Mouse (Mus musculus): ENCODE measurements around the gene Stk33.

- TF ChIP-seq E2F4 (IDR thresholded peaks at IDR 0.05; ENCODE audit: borderline replicate concordance, low read depth, low read length): no peak
- no peak for TF ChIP-seq POLR2A (IDR thresholded peaks at IDR 0.05; ENCODE audit: control insufficient read depth in 1 of 2, insufficient read depth in 1 of 2, low read depth in 1 of 2, low read length in 2 of 2, poor library complexity in 1 of 2)
- no peak for TF ChIP-seq MYC (IDR thresholded peaks at IDR 0.05; ENCODE audit: low read depth, low read length)
- no peak for TF ChIP-seq MXI1 (IDR thresholded peaks at IDR 0.05; ENCODE audit: low read depth, low read length)
- no peak for TF ChIP-seq RAD21 (IDR thresholded peaks at IDR 0.05; ENCODE audit: low read depth, low read length)
- no peak for TF ChIP-seq MAFK (IDR thresholded peaks at IDR 0.05; ENCODE audit: borderline replicate concordance, low read depth, low read length)
- no peak for TF ChIP-seq NRF1 (IDR thresholded peaks at IDR 0.05; ENCODE audit: insufficient read depth, low read depth, low read length, poor library complexity, severe bottlenecking)
- no peak for TF ChIP-seq CTCF (IDR thresholded peaks at IDR 0.05 in 2 of 3, conservative IDR thresholded peaks at IDR 0.05 in 1 of 3; ENCODE audit: control insufficient read depth in 1 of 3, insufficient read depth in 1 of 3, low read depth in 2 of 3, low read length in 3 of 3, poor library complexity in 1 of 3, severe bottlenecking in 1 of 3)
- no peak for TF ChIP-seq USF1 (IDR thresholded peaks at IDR 0.05; ENCODE audit: low read depth, low read length)
- no peak for TF ChIP-seq MEF2A (IDR thresholded peaks at IDR 0.05; ENCODE audit: extremely low read depth, insufficient replicate concordance, low read depth, low read length, poor library complexity, severe bottlenecking)
Observed at GRCm38 (mm10) chr7:109331722-109332121, 107.2 kb downstream of the Stk33 start.

All from MEL (cell line).